Comparison of ENCODE assay signal across 10 mouse cellular contexts in the genomic region with DNA sequence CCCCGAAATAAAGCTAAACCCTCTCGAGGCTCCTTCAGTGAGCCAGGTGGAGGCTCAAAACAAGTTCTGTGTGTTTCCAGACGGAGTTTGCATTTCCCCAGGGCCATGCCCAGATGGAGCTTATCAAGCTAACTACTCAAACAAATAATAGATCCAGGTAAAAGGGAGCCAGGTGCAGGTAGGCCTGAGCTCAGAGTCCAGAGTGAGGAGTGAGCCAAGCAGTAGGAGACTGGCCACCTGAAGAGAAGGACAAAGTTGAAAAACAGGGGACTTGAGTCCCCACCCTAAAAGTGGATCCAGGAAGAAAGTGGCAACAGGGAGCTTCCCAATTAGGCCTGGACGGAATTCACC. TPM values are rescaled to one million over a fixed set of nuclear protein-coding genes. Genes with fewer than 3 reads are reported as not detected.
DNase-seq lines count a peak whose midpoint lies in the region; ATAC-seq and TF ChIP-seq lines count a peak whose summit lies in the region.
"Had no signal": no experiment of that assay in that cellular context is flagged by ENCODE, and none has a peak within 500 bp of the region (broad histone marks: within the 10 kb centered on the region; RNA-seq: fewer than 3 reads in every experiment).

No protein-coding gene starts in this region.

- H3K9ac ChIP-seq in lung, embryonic 14.5 days, result peak overlapping the region; percentile 70
- no peak overlapping the region for H3K9ac ChIP-seq in forebrain, embryonic 14.5 days (ENCODE audit: low read length)
- peak overlapping the region; percentile 70 for H3K9ac ChIP-seq in limb, embryonic 12.5 days (replicated peaks)

- peaks cover 3% of the 10 kb centered on the region; the same call in 1 of the 2 replicates for H3K4me1 ChIP-seq in lung, embryonic 14.5 days (ENCODE audit: insufficient read depth)
- no peaks in the 10 kb centered on the region for H3K4me1 ChIP-seq in forebrain, embryonic 14.5 days (ENCODE audit: control insufficient read depth, insufficient read depth, low read length)
- H3K4me1 ChIP-seq in limb, embryonic 12.5 days (replicated peaks), result peaks cover 20% of the 10 kb centered on the region
- H3K4me1 ChIP-seq in small intestine, adult 2 months (ENCODE audit: control insufficient read depth, insufficient read depth, insufficient read length, low read length), result peaks cover 21% of the 10 kb centered on the region

- H3K4me3 ChIP-seq in lung, embryonic 14.5 days (ENCODE audit: low read depth, low read length), result peak overlapping the region; percentile 59
- peak overlapping the region; percentile 27; the same call in 1 of the 2 replicates for H3K4me3 ChIP-seq in forebrain, embryonic 14.5 days (ENCODE audit: low read depth, low read length)
- H3K4me3 ChIP-seq in limb, embryonic 12.5 days (replicated peaks), result peak overlapping the region; percentile 57
- H3K4me3 ChIP-seq in small intestine, adult 2 months (ENCODE audit: low read depth, low read length), result peak overlapping the region; percentile 92

- ATAC-seq in lung, embryonic 14.5 days (ENCODE audit: insufficient read depth), result no peak
- ATAC-seq in forebrain, embryonic 14.5 days, result no peak
- no peak for ATAC-seq in limb, embryonic 12.5 days (ENCODE audit: insufficient number of reproducible peaks, insufficient read depth, low FRiP score, low TSS enrichment, low read depth)
- no peak for ATAC-seq in megakaryocyte-erythroid progenitor cell, adult 5-6 weeks (replicated peaks; ENCODE audit: low FRiP score, low TSS enrichment, poor library complexity, severe bottlenecking)

- no peak for TF ChIP-seq POLR2A in small intestine, adult 2 months (IDR thresholded peaks at IDR 0.05; ENCODE audit: low read depth, low read length)

- peak; percentile 34 for DNase-seq in lung, embryonic 14.5 days
- no peak for DNase-seq in lung, adult 18-20 months
- no peak for DNase-seq in forebrain, embryonic 14.5 days (ENCODE audit: low spot score)
- DNase-seq in layer of hippocampus, postnatal 36 days, result no peak
- no peak for DNase-seq in ovary, adult 18-20 months (ENCODE audit: low spot score)

- H3K27ac ChIP-seq in lung, embryonic 14.5 days (ENCODE audit: low read depth), result peak overlapping the region; percentile 63
- no peak overlapping the region for H3K27ac ChIP-seq in forebrain, embryonic 14.5 days (ENCODE audit: low read depth, low read length)
- no peak overlapping the region for H3K27ac ChIP-seq in limb, embryonic 12.5 days
- H3K27ac ChIP-seq in small intestine, adult 2 months (ENCODE audit: insufficient read depth, low read depth, low read length), result peak overlapping the region; percentile 92
- H3K27ac ChIP-seq: macrophage had no signal

- WGBS in lung, embryonic 14.5 days, result 34% methylated on average over 4 of the region's 4 CpGs
- WGBS in forebrain, embryonic 14.5 days, result 28% methylated on average over 4 of the region's 4 CpGs
- WGBS in limb, embryonic 12.5 days, result 26% methylated on average over 4 of the region's 4 CpGs
- WGBS in small intestine, adult 2 months, result 13% methylated on average over 4 of the region's 4 CpGs

- H3K27me3 ChIP-seq in lung, embryonic 14.5 days (ENCODE audit: insufficient read depth, low read length), result peaks cover 29% of the 10 kb centered on the region
- H3K27me3 ChIP-seq in forebrain, embryonic 14.5 days (replicated peaks; ENCODE audit: control insufficient read depth, insufficient read depth, low read length), result peaks cover 28% of the 10 kb centered on the region
- peaks cover 37% of the 10 kb centered on the region for H3K27me3 ChIP-seq in limb, embryonic 12.5 days
- no peaks in the 10 kb centered on the region for H3K27me3 ChIP-seq in small intestine, adult 2 months (ENCODE audit: control insufficient read depth, insufficient read depth, low read length)

- peak overlapping the region; percentile 93 for H3K4me2 ChIP-seq in lung, embryonic 14.5 days
- peak overlapping the region; percentile 49 for H3K4me2 ChIP-seq in forebrain, embryonic 14.5 days (ENCODE audit: low read length)
- H3K4me2 ChIP-seq in limb, embryonic 12.5 days, result peak overlapping the region; percentile 93

- no peak for TF ChIP-seq CTCF in lung, embryonic 14.5 days (IDR thresholded peaks at IDR 0.05; ENCODE audit: low read depth)
- TF ChIP-seq CTCF in small intestine, adult 2 months (IDR thresholded peaks at IDR 0.05; ENCODE audit: extremely low read depth, insufficient read length, insufficient replicate concordance, low read depth, low read length), result no peak

- no peaks in the 10 kb centered on the region for H3K36me3 ChIP-seq in lung, embryonic 14.5 days (ENCODE audit: insufficient read depth)
- no peaks in the 10 kb centered on the region for H3K36me3 ChIP-seq in forebrain, embryonic 14.5 days (ENCODE audit: control insufficient read depth, insufficient read depth, low read length)
- no peaks in the 10 kb centered on the region for H3K36me3 ChIP-seq in limb, embryonic 12.5 days
- no peaks in the 10 kb centered on the region for H3K36me3 ChIP-seq in small intestine, adult 2 months (ENCODE audit: control insufficient read depth, insufficient read depth, low read length)

- H3K9me3 ChIP-seq in lung, embryonic 14.5 days (ENCODE audit: low read depth, low read length), result no peaks in the 10 kb centered on the region
- H3K9me3 ChIP-seq in forebrain, embryonic 14.5 days (replicated peaks; ENCODE audit: control insufficient read depth, low read length), result no peaks in the 10 kb centered on the region
- no peaks in the 10 kb centered on the region for H3K9me3 ChIP-seq in limb, embryonic 12.5 days

RNA-seq across cellular contexts. Expression of gene Cygb, which starts 39.8 kb away (rescaled TPM):
- 9.5 and 10.0 TPM in 2 replicates for polyA plus RNA-seq in lung, embryonic 14.5 days (2014; fragmentation: Nextera tagmentation; extraction: Ambion mirVana)
- 14.7 and 15.4 TPM in 2 replicates for polyA plus RNA-seq in forebrain, embryonic 14.5 days (2014; fragmentation: Nextera tagmentation; extraction: Ambion mirVana)
- polyA plus RNA-seq in limb, embryonic 12.5 days (2016; fragmentation: Nextera tagmentation; extraction: Ambion mirVana), result 3.1 and 3.6 TPM in 2 replicates
- polyA plus RNA-seq in small intestine, adult 2 months (2012; rRNA removed), result 14.2 and 23.7 TPM in 2 replicates
- not detected in 2 replicates for total RNA-seq in megakaryocyte-erythroid progenitor cell, adult 5-6 weeks (2014; fragmentation: Nextera tagmentation)
- total RNA-seq in megakaryocyte-erythroid progenitor cell, adult 5-6 weeks (2017), result not detected in 2 replicates
- total RNA-seq in layer of hippocampus, postnatal 36 days (2021), result 10 to 100 TPM; 72.2 to 74.8 TPM
- polyA plus RNA-seq: macrophage had no signal

RNA-seq across cellular contexts. Expression of gene Prcd, which starts 40.5 kb away (rescaled TPM):
- polyA plus RNA-seq in lung, embryonic 14.5 days (2014; fragmentation: Nextera tagmentation; extraction: Ambion mirVana), result 0.53 and 1.6 TPM in 2 replicates
- polyA plus RNA-seq in forebrain, embryonic 14.5 days (2014; fragmentation: Nextera tagmentation; extraction: Ambion mirVana), result 1.4 and 1.7 TPM in 2 replicates
- 0.45 and 0.63 TPM in 2 replicates for polyA plus RNA-seq in limb, embryonic 12.5 days (2016; fragmentation: Nextera tagmentation; extraction: Ambion mirVana)
- 0.30 TPM in 1 of 2 replicates, not detected in the other for polyA plus RNA-seq in small intestine, adult 2 months (2012; rRNA removed)
- 2.1 TPM in 1 of 2 replicates, not detected in the other for total RNA-seq in megakaryocyte-erythroid progenitor cell, adult 5-6 weeks (2014; fragmentation: Nextera tagmentation)
- not detected in 2 replicates for total RNA-seq in megakaryocyte-erythroid progenitor cell, adult 5-6 weeks (2017)
- 1 to 10 TPM; 5.0 to 5.2 TPM for total RNA-seq in layer of hippocampus, postnatal 36 days (2021)
- polyA plus RNA-seq: erythroblast, embryonic 14.5 days; macrophage had no signal

Comparison
In these comparisons a context has a peak if more than half of its experiments do, and no peak if none do; other contexts are left out.
1. H3K27ac ChIP-seq: peak in lung, embryonic 14.5 days (single experiment) and small intestine, adult 2 months (single experiment); none in forebrain, embryonic 14.5 days (single experiment) and limb, embryonic 12.5 days (single experiment).
2. H3K4me3 ChIP-seq: peak in every context shown above with its lines; median percentile 92 in small intestine, adult 2 months; 59 in lung, embryonic 14.5 days; 57 in limb, embryonic 12.5 days; 27 in forebrain, embryonic 14.5 days.
3. Peak in every context shown above with its lines, with median percentiles within 50 percentile points of each other: H3K4me2 ChIP-seq.